Mouse (Mus musculus) MN1 (cell line): Measurements from ENCODE around the gene Galnt10.

Source experiments
- DNase-seq: peaks from one replicate; pipeline ENCODE4 v3.0.0-alpha.2; 2016; ENCODE audit warnings: low spot score

The Galnt10 gene

DNA sequence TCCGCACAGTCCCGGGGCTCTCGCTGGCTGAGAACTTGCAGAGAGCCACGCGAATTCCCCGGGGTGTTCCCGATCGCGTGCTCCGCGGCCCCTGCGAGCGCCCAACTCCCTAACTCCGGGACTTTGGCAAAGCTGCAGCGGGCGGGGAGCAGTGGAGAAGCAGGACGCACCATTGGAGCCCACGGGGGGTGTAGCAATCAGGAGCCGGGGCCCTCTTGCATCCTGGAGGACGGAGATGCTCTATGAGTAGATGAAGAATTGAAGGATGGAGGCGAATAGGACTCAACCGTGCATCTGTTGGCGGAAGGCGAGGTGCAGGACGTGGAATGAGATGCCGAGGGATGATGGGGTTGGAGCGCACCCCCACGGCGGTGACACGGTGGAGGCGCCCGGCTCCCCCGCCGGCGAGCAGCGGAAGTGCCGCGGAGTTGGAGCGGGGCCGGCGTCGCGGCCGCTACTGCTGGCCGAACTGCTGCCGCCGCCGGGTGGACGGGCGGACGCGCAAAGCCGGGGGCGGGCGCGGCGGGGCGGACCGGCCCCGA lies at the start of gene Galnt10:
Gene Galnt10, plus strand, starts transcription at position 425 of the 542 bp plus-strand sequence.
- no peak for DNase-seq

- DNase-seq: no peak
Measured at GRCm38 (mm10) chr11:57595899-57596298, 49.3 kb upstream of the Galnt10 start.

GRCm38 (mm10) chr11:57598161-57598560 lies 47.1 kb upstream of the Galnt10 start:
- DNase-seq: no peak

- DNase-seq: no peak
Measured at GRCm38 (mm10) chr11:57599304-57599703, 45.9 kb upstream of the Galnt10 start.

GRCm38 (mm10) chr11:57600113-57600512 lies 45.1 kb upstream of the Galnt10 start:
- no peak for DNase-seq

- DNase-seq: peak; percentile 32
Measured at GRCm38 (mm10) chr11:57600621-57601121, 44.6 kb upstream of the Galnt10 start.

- DNase-seq: no peak
Measured at GRCm38 (mm10) chr11:57601806-57602455, 43.3 kb upstream of the Galnt10 start.

DNA sequence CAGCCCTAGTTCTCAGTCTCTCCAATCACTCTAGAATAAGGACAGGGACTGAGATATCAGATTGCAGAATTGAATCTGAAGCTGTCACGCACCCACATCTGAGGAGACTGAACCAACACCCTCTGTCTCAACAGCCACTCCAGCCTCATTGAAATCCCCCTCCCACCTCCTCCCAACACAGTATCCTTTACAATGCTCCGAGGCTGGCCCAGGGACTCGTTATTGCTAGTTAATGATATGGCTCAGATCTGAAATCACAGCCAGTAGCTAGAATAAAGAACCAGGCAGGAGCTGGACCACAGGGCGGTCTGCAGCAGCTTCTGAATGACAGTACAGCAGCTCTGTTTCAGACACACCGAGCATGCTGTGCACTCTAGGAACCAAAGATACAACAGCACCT lies 40.2 kb upstream of the Galnt10 start:
- DNase-seq: no peak

DNA sequence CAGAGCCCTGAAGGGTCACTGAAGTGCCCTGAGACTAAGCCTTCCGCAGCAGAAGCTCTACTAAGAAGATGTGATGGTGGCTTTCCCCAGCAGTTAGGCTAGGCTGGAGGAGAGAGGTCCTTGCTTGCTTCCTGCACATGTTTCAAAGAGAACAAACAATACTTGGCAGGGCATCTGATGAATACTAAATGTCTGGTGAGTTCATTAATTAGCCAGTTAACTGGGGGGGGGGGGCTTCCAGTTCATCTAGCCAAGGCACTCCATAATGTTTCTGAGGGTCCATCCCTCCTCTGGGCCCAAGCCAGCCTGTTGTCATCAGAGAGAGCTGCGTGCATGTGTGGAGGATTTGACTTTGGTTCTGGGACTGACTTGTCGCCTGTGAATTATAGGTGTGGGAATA lies 39.6 kb upstream of the Galnt10 start:
- no peak for DNase-seq

- no peak for DNase-seq
Measured at GRCm38 (mm10) chr11:57614502-57614901, 30.7 kb upstream of the Galnt10 start.

GRCm38 (mm10) chr11:57615286-57615685 lies 30.0 kb upstream of the Galnt10 start:
- no peak for DNase-seq

- no peak for DNase-seq
Measured at GRCm38 (mm10) chr11:57615871-57616270, 29.4 kb upstream of the Galnt10 start.

- peak; percentile 24 for DNase-seq
Measured at GRCm38 (mm10) chr11:57617526-57618264, 27.5 kb upstream of the Galnt10 start.

- DNase-seq: no peak
Measured at GRCm38 (mm10) chr11:57621472-57621871, 23.8 kb upstream of the Galnt10 start.

- DNase-seq: no peak
Measured at GRCm38 (mm10) chr11:57621876-57622275, 23.4 kb upstream of the Galnt10 start.

DNA sequence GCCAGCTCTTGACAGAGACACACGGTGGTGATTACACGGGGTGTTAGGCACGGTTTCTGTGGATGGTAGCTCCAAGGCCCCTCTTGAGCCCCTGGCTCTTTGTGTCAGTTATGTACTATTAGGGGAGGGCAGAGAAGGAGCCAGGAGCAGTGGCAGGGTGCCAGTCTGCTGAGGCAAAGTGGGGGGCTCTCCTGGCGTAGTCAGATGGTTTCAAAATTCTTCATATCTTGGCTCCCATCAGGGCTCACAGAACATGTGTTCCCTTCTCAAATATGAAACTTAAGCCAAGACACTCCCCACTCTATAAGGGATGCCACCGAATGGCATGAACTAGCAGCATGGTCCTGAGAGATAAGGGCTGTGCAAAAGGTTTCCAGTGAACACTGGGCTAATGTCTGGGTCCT lies 20.8 kb upstream of the Galnt10 start:
- DNase-seq: no peak

DNA sequence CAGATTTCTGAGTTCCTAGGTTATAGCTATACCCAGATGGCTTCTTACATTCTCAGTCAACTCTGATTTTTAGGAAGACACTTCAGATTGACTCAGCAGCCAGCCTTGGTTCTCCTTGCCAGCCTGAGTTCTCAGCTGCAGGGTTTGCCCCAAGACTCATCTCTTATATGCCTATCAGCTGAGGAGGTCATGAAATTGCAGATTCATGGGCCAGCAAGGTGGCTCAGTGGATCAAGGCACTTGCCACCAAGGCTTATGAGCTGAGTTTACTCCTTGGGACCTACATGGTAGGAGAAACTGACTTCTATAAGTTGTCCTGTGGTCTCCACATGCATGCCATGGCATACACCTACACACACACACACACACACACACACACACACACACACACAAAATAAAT lies 19.8 kb upstream of the Galnt10 start:
- no peak for DNase-seq

DNA sequence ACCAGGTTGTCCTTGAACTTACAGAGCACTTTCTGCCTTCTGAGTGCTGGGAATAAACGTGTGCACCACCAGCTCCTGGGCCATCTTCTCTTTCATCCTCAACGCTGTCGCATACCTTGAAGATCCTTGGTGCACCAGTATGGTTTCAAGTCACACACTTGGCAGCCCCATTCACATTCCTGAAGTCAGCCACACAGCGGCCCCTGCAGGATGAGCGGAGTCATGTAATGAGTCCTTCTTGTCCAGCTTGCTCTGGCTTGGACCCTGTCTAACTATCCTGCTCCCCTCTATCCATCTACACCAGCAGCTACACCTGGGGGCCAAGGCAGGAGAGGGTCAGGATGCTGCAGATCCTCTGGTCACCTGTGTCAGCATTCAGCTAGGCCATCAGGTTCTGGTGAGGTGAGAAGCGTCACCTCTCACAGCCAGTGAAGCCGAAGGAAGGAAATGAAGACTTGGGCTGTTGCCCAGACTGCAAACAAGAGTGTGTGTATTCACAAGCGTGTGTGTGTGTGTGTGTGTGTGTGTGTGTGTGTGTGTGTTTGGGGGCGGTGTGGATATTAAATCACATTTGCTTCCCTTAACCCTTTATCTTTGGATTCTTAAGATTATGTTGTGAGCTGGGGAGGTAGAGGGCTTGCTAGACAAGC lies 18.0 kb upstream of the Galnt10 start:
- DNase-seq: no peak

- DNase-seq: no peak
Measured at GRCm38 (mm10) chr11:57631805-57632485, 13.3 kb upstream of the Galnt10 start.

- DNase-seq: no peak
Measured at GRCm38 (mm10) chr11:57633006-57633405, 12.2 kb upstream of the Galnt10 start.

- DNase-seq: no peak
Measured at GRCm38 (mm10) chr11:57633975-57634585, 11.2 kb upstream of the Galnt10 start.

GRCm38 (mm10) chr11:57635148-57635547 lies 10.1 kb upstream of the Galnt10 start:
- DNase-seq: no peak
